Mouse (Mus musculus) lung, embryonic 15.5 days (tissue): ENCODE results near the gene Akr1e1. TPM values are rescaled to one million over a fixed set of nuclear protein-coding genes. Genes with fewer than 3 reads are reported as not detected.

Experiments used
- ATAC-seq: fragments of 200-750 bp; cut with Nextera tagmentation; 2 replicates; pipeline ENCODE4 v1.8.0; 2017; ENCODE audit warnings: moderate number of reproducible peaks, borderline replicate concordance; ENCODE audit not compliant: low FRiP score, low TSS enrichment; ENCODE audit errors: extremely low read depth
- H3K27ac ChIP-seq: fragments of 300-500 bp; sonication (generic); 2 replicates; pipeline ENCODE4 v1.5.1; 2015; ENCODE audit warnings: moderate library complexity, mild to moderate bottlenecking, inconsistent platforms
- H3K27me3 ChIP-seq: fragments of 300-500 bp; sonication (generic); 2 replicates; pipeline ENCODE4 v1.6.1; 2015; ENCODE audit warnings: inconsistent platforms
- H3K36me3 ChIP-seq: fragments of 300-500 bp; sonication (generic); 2 replicates; pipeline ENCODE4 v1.6.1; 2015; ENCODE audit warnings: inconsistent platforms
- H3K4me1 ChIP-seq: fragments of 300-500 bp; sonication (generic); 2 replicates; pipeline ENCODE4 v1.6.1; 2015; ENCODE audit warnings: inconsistent platforms
- H3K4me2 ChIP-seq: fragments of 300-500 bp; sonication (generic); 2 replicates; pipeline ENCODE4 v1.6.1; 2015; ENCODE audit warnings: inconsistent platforms, mild to moderate bottlenecking, moderate library complexity
- H3K4me3 ChIP-seq: fragments of 300-500 bp; sonication (generic); 2 replicates; pipeline ENCODE4 v1.5.1; 2015; ENCODE audit warnings: mild to moderate bottlenecking, inconsistent platforms
- H3K9ac ChIP-seq: fragments of 300-500 bp; sonication (generic); 2 replicates; pipeline ENCODE4 v1.6.1; 2015; ENCODE audit warnings: inconsistent platforms
- H3K9me3 ChIP-seq: fragments of 300-500 bp; sonication (generic); 2 replicates; pipeline ENCODE4 v1.6.1; 2016; ENCODE audit warnings: inconsistent platforms
- WGBS: fragments of 180-500 bp; shearing (Covaris S2); methylation state at CpG from one replicate; pipeline ENCODE4 v1.1.7; 2015; 5-methylcytosine and 5-hydroxymethylcytosine counted together
- polyA plus RNA-seq: library from polyadenylated mRNA; unstranded; fragments of >200 nt; fragmentation: Nextera tagmentation; extraction: Ambion mirVana; gene quantifications from 2 replicates; pipeline ENCODE4 v1.2.1, GENCODE M21; 2015

The Akr1e1 gene
- polyA plus RNA-seq, 1 experiment from 2014 or later: 44.2 TPM

GRCm38 (mm10) chr13:4560500-4560899 is 48.5 kb downstream of the Akr1e1 start:
- Histone ChIP-seq H3K36me3 (no peaks in the 10 kb centered on the region), H3K27me3 (no peaks in the 10 kb centered on the region), H3K9ac (no peak overlapping the region), H3K9me3 (no peaks in the 10 kb centered on the region), H3K27ac (no peak overlapping the region), H3K4me1 (no peaks in the 10 kb centered on the region), H3K4me2 (no peak overlapping the region), H3K4me3 (no peak overlapping the region)
- ATAC-seq: no peak

- Histone ChIP-seq H3K4me1 (no peaks in the 10 kb centered on the region), H3K9ac (no peak overlapping the region), H3K4me2 (no peak overlapping the region), H3K4me3 (no peak overlapping the region), H3K27ac (no peak overlapping the region), H3K36me3 (no peaks in the 10 kb centered on the region), H3K9me3 (no peaks in the 10 kb centered on the region), H3K27me3 (no peaks in the 10 kb centered on the region)
- no peak for ATAC-seq
- 74% methylated on average over 1 of the region's 1 CpGs for whole genome bisulfite sequencing
These were observed 49.8 kb downstream of the Akr1e1 start for GRCm38 (mm10) chr13:4559143-4559542.

Other genes with a start within 250 kb of the Akr1e1 start
- not detected in 2 replicates for gene Akr1c6, start 174.9 kb downstream of the Akr1e1 start, polyA plus RNA-seq
- not detected in 2 replicates for gene Akr1c20, start 85.8 kb downstream of the Akr1e1 start, polyA plus RNA-seq
- gene Akr1c21, start 35.1 kb downstream of the Akr1e1 start, polyA plus RNA-seq: not detected in 2 replicates